Mouse (Mus musculus) gastrocnemius, postnatal 4 days (tissue): ENCODE measurements around the gene Csn2. TPM values are rescaled to one million over a fixed set of nuclear protein-coding genes. Genes with fewer than 3 reads are reported as not detected.
A peak's percentile ranks its signal among the peaks of the same experiment; 100 is the strongest.

Experiments used
- DNase-seq, 2 experiments: peaks; one replicate each; pipeline ENCODE4 v3.0.0; 2021 to 2022; ENCODE audit warnings: low spot score in 2 of 2, mixed read lengths in 2 of 2
- long read RNA-seq, 2 experiments: library from polyadenylated mRNA; stranded (forward); transcript quantifications; one replicate each; pipeline ENCODE4 v2.0.0; 2021
- total RNA-seq, 2 experiments: library from RNA; stranded (reverse); gene quantifications; 2 replicates each; pipeline ENCODE4 v1.2.3; 2021

Gene Csn2
- total RNA-seq: not detected
- long read RNA-seq, experiment 1: 0 reads
- long read RNA-seq, experiment 2: 0 reads

GRCm38 (mm10) chr5:87699530-87699929 lies at the start of gene Csn2:
TSS of gene Csn2 (minus strand) at chr5:87699630.
- no peak for DNase-seq

- DNase-seq: no peak
Observed at GRCm38 (mm10) chr5:87734821-87735220, 35.4 kb upstream of the Csn2 start.

- no peak for DNase-seq
Observed at GRCm38 (mm10) chr5:87705891-87706290, 6.5 kb upstream of the Csn2 start.

GRCm38 (mm10) chr5:87665908-87666307 lies 33.5 kb downstream of the Csn2 start, which contains the start of gene Csn1s1:
TSS of gene Csn1s1 (plus strand) at chr5:87666208.
- DNase-seq: no peak

- DNase-seq: peak in 1 of 2 experiments; percentile 11
Observed at GRCm38 (mm10) chr5:87642787-87643186, 56.6 kb downstream of the Csn2 start.

Other genes starting within 250 kb of the Csn2 start
- gene Ugt2a2, start 217.4 kb downstream of the Csn2 start, total RNA-seq: not detected
- not detected for gene Gm43638, start 212.8 kb downstream of the Csn2 start, total RNA-seq
- not detected for gene Ugt2a1, start 208.8 kb downstream of the Csn2 start, total RNA-seq
- not detected for gene Sult1b1, start 161.4 kb downstream of the Csn2 start, total RNA-seq
- gene Sult1d1, start 130.6 kb downstream of the Csn2 start, total RNA-seq: under 1 TPM in 1 of 2 experiments, not detected in 1; 0.23 TPM
- not detected for gene Sult1e1, start 108.0 kb downstream of the Csn2 start, total RNA-seq
- not detected for gene Csn1s1, start 33.4 kb downstream of the Csn2 start, total RNA-seq
- gene Csn1s2a, start 74.9 kb upstream of the Csn2 start, total RNA-seq: not detected
- not detected for gene Csn1s2b, start 108.5 kb upstream of the Csn2 start, total RNA-seq
- not detected for gene Prr27, start 126.1 kb upstream of the Csn2 start, total RNA-seq
- not detected for gene Odam, start 185.4 kb upstream of the Csn2 start, total RNA-seq
- not detected for gene Csn3, start 225.9 kb upstream of the Csn2 start, total RNA-seq